Mouse (Mus musculus): ENCODE measurements around the gene Ncdn. TPM values are rescaled to one million over a fixed set of nuclear protein-coding genes. Genes with fewer than 3 reads are reported as not detected.

Gene Ncdn
- total and polyA plus RNA-seq, 3 experiments, result 10.3 to 89.1 (median 16.9) TPM

DNA sequence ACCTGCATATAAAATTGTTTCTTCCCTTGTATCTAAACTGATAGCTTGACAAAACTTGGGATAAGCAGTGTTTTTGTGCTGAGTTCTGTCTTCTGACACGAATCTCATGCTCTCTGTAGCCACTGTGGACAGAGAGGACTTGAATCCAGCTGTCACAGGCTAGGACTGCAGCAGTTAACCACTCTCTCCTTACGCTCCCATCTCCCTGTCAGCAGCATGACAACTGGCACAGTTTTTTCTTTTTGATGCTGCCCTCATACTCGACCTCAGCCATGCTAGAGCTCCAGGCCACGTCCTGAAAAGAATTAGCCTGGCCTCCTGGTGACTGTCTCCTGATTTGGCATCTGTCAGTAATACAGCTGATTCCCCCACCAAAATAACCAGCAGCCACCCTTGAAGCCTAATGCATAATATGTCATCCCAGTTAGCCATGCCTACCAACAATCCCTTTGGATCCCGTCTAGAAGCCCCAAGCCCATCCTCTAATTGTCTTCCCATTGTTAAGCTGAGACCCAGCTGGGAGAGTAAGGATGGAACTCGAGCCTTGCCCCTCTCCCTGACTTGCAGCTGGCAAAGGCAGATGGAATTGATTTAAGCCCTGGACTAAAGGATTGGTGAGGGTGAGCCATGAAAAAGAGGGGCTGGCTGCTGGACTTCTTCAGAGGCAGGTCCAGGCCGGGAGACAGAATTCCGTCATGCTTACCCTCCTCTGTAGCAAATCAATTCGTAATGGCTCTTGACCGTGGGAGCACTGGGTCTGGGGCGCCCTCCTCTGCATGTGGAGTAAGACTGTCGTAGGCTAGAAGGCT, 46.4 kb downstream of the Ncdn start:
- no peak for ATAC-seq (ENCODE audit: extremely low read depth, insufficient number of reproducible peaks, low FRiP score, poor library complexity, severe bottlenecking)
- no peak for TF ChIP-seq POLR2AphosphoS5 (IDR thresholded peaks at IDR 0.05; ENCODE audit: insufficient replicate concordance, low read depth, low read length)
- TF ChIP-seq GATA2 (IDR thresholded peaks at IDR 0.05; ENCODE audit: borderline replicate concordance, low read depth, low read length), result no peak
- TF ChIP-seq GATA1 (IDR thresholded peaks at IDR 0.05; ENCODE audit: borderline replicate concordance, low read length), result no peak
- no peak for TF ChIP-seq TAL1 (conservative IDR thresholded peaks at IDR 0.05; ENCODE audit: low read depth, low read length)
- no peak for TF ChIP-seq CTCF (IDR thresholded peaks at IDR 0.05; ENCODE audit: low read depth, low read length)
- DNase-seq (ENCODE audit: low spot score), result no peak
- Histone ChIP-seq H3K9me3 (replicated peaks) (no peaks in the 10 kb centered on the region), H3K4me1 (ENCODE audit: insufficient read depth, low read depth, low read length) (no peaks in the 10 kb centered on the region), H3K36me3 (replicated peaks) (peaks cover 96% of the 10 kb centered on the region), H3K4me3 (ENCODE audit: low read depth, low read length) (no peak overlapping the region), H3K27me3 (ENCODE audit: insufficient read depth, low read length) (no peaks in the 10 kb centered on the region)

DNA sequence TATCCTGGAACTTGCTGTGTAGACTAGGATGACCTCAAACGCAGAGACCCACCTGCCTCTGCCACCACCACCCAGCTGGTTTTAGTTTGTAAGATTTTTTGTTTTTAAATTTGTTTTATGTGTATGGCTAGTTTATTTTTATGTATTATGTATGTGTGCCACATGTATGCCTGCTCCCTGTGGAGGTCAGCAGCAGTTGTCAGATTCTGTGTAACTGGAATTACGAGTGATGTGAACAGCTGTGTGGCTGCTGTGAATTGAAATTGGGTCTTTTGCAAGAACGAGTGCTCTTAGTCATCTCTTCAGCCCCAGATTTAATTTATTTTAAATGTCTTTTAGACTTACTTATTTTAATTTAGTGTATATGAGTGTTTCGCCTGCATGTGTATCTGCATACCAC, 56.3 kb downstream of the Ncdn start:
- H3K4me3 ChIP-seq (ENCODE audit: low read depth, low read length), result no peak overlapping the region
- DNase-seq (ENCODE audit: low spot score) (no peak), ATAC-seq (ENCODE audit: extremely low read depth, insufficient number of reproducible peaks, low FRiP score, poor library complexity, severe bottlenecking) (no peak)
- H3K36me3 ChIP-seq (replicated peaks), result peaks cover 88% of the 10 kb centered on the region
- TF ChIP-seq CTCF (IDR thresholded peaks at IDR 0.05; ENCODE audit: low read depth, low read length), result no peak
- TF ChIP-seq GATA1 (IDR thresholded peaks at IDR 0.05; ENCODE audit: borderline replicate concordance, low read length), result no peak
- TF ChIP-seq GATA2 (IDR thresholded peaks at IDR 0.05; ENCODE audit: borderline replicate concordance, low read depth, low read length), result no peak
- no peak for TF ChIP-seq POLR2AphosphoS5 (IDR thresholded peaks at IDR 0.05; ENCODE audit: insufficient replicate concordance, low read depth, low read length)
- no peak for TF ChIP-seq TAL1 (conservative IDR thresholded peaks at IDR 0.05; ENCODE audit: low read depth, low read length)
- H3K9me3 ChIP-seq (replicated peaks), result no peaks in the 10 kb centered on the region
- no peaks in the 10 kb centered on the region for H3K27me3 ChIP-seq (ENCODE audit: insufficient read depth, low read length)
- H3K4me1 ChIP-seq (ENCODE audit: insufficient read depth, low read depth, low read length), result peaks cover 9% of the 10 kb centered on the region

Other genes with a start within 250 kb of the Ncdn start
- not detected in 2 replicates for gene Ago4, start 220.0 kb downstream of the Ncdn start, total RNA-seq (2014; fragmentation: Nextera tagmentation)
- gene Ago4, start 220.0 kb downstream of the Ncdn start, total RNA-seq (2017), result 0.12 and 0.22 TPM in 2 replicates
- gene Ago4, start 220.0 kb downstream of the Ncdn start, polyA plus RNA-seq (2012), result not detected in 2 replicates
- 61.8 and 81.4 TPM in 2 replicates for gene Clspn, start 196.5 kb downstream of the Ncdn start, total RNA-seq (2014; fragmentation: Nextera tagmentation)
- 76.5 and 94.0 TPM in 2 replicates for gene Clspn, start 196.5 kb downstream of the Ncdn start, total RNA-seq (2017)
- gene Clspn, start 196.5 kb downstream of the Ncdn start, polyA plus RNA-seq (2012), result 7.9 and 11.1 TPM in 2 replicates
- gene 5730409E04Rik, start 143.6 kb downstream of the Ncdn start, total RNA-seq (2014; fragmentation: Nextera tagmentation), result not detected in 2 replicates
- not detected in 2 replicates for gene 5730409E04Rik, start 143.6 kb downstream of the Ncdn start, total RNA-seq (2017)
- not detected in 2 replicates for gene 5730409E04Rik, start 143.6 kb downstream of the Ncdn start, polyA plus RNA-seq (2012)
- 269 and 289 TPM in 2 replicates for gene Psmb2, start 75.8 kb downstream of the Ncdn start, total RNA-seq (2014; fragmentation: Nextera tagmentation)
- 199 and 210 TPM in 2 replicates for gene Psmb2, start 75.8 kb downstream of the Ncdn start, total RNA-seq (2017)
- 142 and 179 TPM in 2 replicates for gene Psmb2, start 75.8 kb downstream of the Ncdn start, polyA plus RNA-seq (2012)
- not detected in 2 replicates for gene Tfap2e, start 17.2 kb downstream of the Ncdn start, total RNA-seq (2014; fragmentation: Nextera tagmentation)
- gene Tfap2e, start 17.2 kb downstream of the Ncdn start, total RNA-seq (2017), result 0.05 TPM in 1 of 2 replicates, not detected in the other
- not detected in 2 replicates for gene Tfap2e, start 17.2 kb downstream of the Ncdn start, polyA plus RNA-seq (2012)
- gene AU040320, start 106 bp upstream of the Ncdn start, total RNA-seq (2014; fragmentation: Nextera tagmentation), result 41.5 and 45.5 TPM in 2 replicates
- gene AU040320, start 106 bp upstream of the Ncdn start, total RNA-seq (2017), result 15.1 and 15.5 TPM in 2 replicates
- gene AU040320, start 106 bp upstream of the Ncdn start, polyA plus RNA-seq (2012), result 10.6 and 21.8 TPM in 2 replicates
- gene Zmym4, start 214.7 kb upstream of the Ncdn start, total RNA-seq (2014; fragmentation: Nextera tagmentation), result 81.3 and 90.0 TPM in 2 replicates
- gene Zmym4, start 214.7 kb upstream of the Ncdn start, total RNA-seq (2017), result 42.8 and 54.7 TPM in 2 replicates
- gene Zmym4, start 214.7 kb upstream of the Ncdn start, polyA plus RNA-seq (2012), result 2.9 and 3.9 TPM in 2 replicates